Mouse (Mus musculus): ENCODE data around the gene Krt83. TPM values are rescaled to one million over a fixed set of nuclear protein-coding genes. Genes with fewer than 3 reads are reported as not detected.

Krt83 gene
- polyA plus RNA-seq, 1 experiment from 2014 or later, result not detected

Other genes starting within 250 kb of the Krt83 start
- 4.4 and 5.5 TPM in 2 replicates for gene Nr4a1, start 237.2 kb downstream of the Krt83 start, polyA plus RNA-seq (2016; fragmentation: Nextera tagmentation; extraction: Ambion mirVana)
- gene Atg101, start 207.2 kb downstream of the Krt83 start, polyA plus RNA-seq (2016; fragmentation: Nextera tagmentation; extraction: Ambion mirVana), result 62.0 and 66.5 TPM in 2 replicates
- gene 6030408B16Rik, start 198.3 kb downstream of the Krt83 start, polyA plus RNA-seq (2016; fragmentation: Nextera tagmentation; extraction: Ambion mirVana), result 0.31 and 0.87 TPM in 2 replicates
- 0.14 and 0.21 TPM in 2 replicates for gene Krt80, start 121.3 kb downstream of the Krt83 start, polyA plus RNA-seq (2016; fragmentation: Nextera tagmentation; extraction: Ambion mirVana)
- gene Krt7, start 80.5 kb downstream of the Krt83 start, polyA plus RNA-seq (2016; fragmentation: Nextera tagmentation; extraction: Ambion mirVana), result 8.8 and 10.5 TPM in 2 replicates
- 0.39 and 0.48 TPM in 2 replicates for gene Krt87, start 52.7 kb downstream of the Krt83 start, polyA plus RNA-seq (2016; fragmentation: Nextera tagmentation; extraction: Ambion mirVana)
- gene Krt88, start 43.8 kb downstream of the Krt83 start, polyA plus RNA-seq (2016; fragmentation: Nextera tagmentation; extraction: Ambion mirVana), result not detected in 2 replicates
- gene Krt81, start 27.8 kb downstream of the Krt83 start, polyA plus RNA-seq (2016; fragmentation: Nextera tagmentation; extraction: Ambion mirVana), result not detected in 2 replicates
- gene Krt86, start 18.0 kb downstream of the Krt83 start, polyA plus RNA-seq (2016; fragmentation: Nextera tagmentation; extraction: Ambion mirVana), result not detected in 2 replicates
- gene Gm49425, start 25.7 kb upstream of the Krt83 start, polyA plus RNA-seq (2016; fragmentation: Nextera tagmentation; extraction: Ambion mirVana), result not detected in 2 replicates
- gene Krt84, start 41.3 kb upstream of the Krt83 start, polyA plus RNA-seq (2016; fragmentation: Nextera tagmentation; extraction: Ambion mirVana), result not detected in 2 replicates
- not detected in 2 replicates for gene Krt82, start 59.2 kb upstream of the Krt83 start, polyA plus RNA-seq (2016; fragmentation: Nextera tagmentation; extraction: Ambion mirVana)
- 0.14 and 0.30 TPM in 2 replicates for gene Krt90, start 71.4 kb upstream of the Krt83 start, polyA plus RNA-seq (2016; fragmentation: Nextera tagmentation; extraction: Ambion mirVana)
- gene Krt75, start 82.4 kb upstream of the Krt83 start, polyA plus RNA-seq (2016; fragmentation: Nextera tagmentation; extraction: Ambion mirVana), result 0.08 and 0.18 TPM in 2 replicates
- gene Gm5414, start 136.7 kb upstream of the Krt83 start, polyA plus RNA-seq (2016; fragmentation: Nextera tagmentation; extraction: Ambion mirVana), result not detected in 2 replicates
- not detected in 2 replicates for gene Gm5478, start 155.9 kb upstream of the Krt83 start, polyA plus RNA-seq (2016; fragmentation: Nextera tagmentation; extraction: Ambion mirVana)
- not detected in 2 replicates for gene Krt6b, start 188.8 kb upstream of the Krt83 start, polyA plus RNA-seq (2016; fragmentation: Nextera tagmentation; extraction: Ambion mirVana)
- not detected in 2 replicates for gene Krt6a, start 202.8 kb upstream of the Krt83 start, polyA plus RNA-seq (2016; fragmentation: Nextera tagmentation; extraction: Ambion mirVana)
- gene Krt5, start 221.4 kb upstream of the Krt83 start, polyA plus RNA-seq (2016; fragmentation: Nextera tagmentation; extraction: Ambion mirVana), result 14.1 and 16.6 TPM in 2 replicates

Data from hindbrain, embryonic 12.5 days (tissue).